Mouse (Mus musculus): ENCODE results near the gene Slc40a1.

DNA sequence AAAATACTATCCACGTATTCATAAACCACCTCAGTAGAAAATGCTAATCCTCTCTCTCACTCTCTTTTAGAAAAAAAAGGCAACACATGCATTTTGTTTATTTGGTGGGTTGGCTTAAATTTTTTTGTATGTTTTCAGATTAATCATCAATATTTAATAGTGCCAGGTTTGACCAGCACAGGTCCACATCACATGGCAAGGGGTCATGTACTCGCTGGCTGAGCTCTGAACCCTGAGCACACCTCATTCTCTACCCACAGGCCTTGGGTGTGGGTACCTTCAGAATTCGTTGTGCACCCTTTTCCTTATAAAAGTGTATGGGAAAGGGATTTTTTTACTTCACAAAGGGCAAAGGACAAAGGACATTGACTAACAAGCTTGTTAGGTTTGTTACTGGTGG is 22.2 kb downstream of the Slc40a1 start:
- TF ChIP-seq EP300 (IDR thresholded peaks at IDR 0.05; ENCODE audit: low read depth) (no peak), CTCF (IDR thresholded peaks at IDR 0.05; ENCODE audit: low read depth) (no peak)

Measured in liver, embryonic 14.5 days (tissue).